Mouse (Mus musculus) right cerebral cortex, postnatal 36 days (tissue): ENCODE results near the gene Marc2.

Source experiments
- DNase-seq, 2 experiments: peaks; one replicate each; pipeline ENCODE4 v3.0.0; 2022; ENCODE audit warnings: low spot score in 2 of 2, mixed read lengths in 1 of 2

Gene Marc2

GRCm38 (mm10) chr1:184846092-184846750, at the start of gene Marc2:
Gene Marc2 (minus strand): TSS chr1:184846451.
- DNase-seq: no peak

- no peak for DNase-seq
Measured at GRCm38 (mm10) chr1:184891998-184892397, 45.7 kb upstream of the Marc2 start.

- DNase-seq: no peak
Measured at GRCm38 (mm10) chr1:184889454-184889853, 43.2 kb upstream of the Marc2 start.

GRCm38 (mm10) chr1:184886160-184886559, 39.9 kb upstream of the Marc2 start:
- no peak for DNase-seq

GRCm38 (mm10) chr1:184882281-184883268, 36.3 kb upstream of the Marc2 start, which contains the start of gene C130074G19Rik:
Gene C130074G19Rik (minus strand): TSS chr1:184883218.
- DNase-seq: no peak

GRCm38 (mm10) chr1:184881861-184882260, 35.6 kb upstream of the Marc2 start:
- no peak for DNase-seq

GRCm38 (mm10) chr1:184881211-184881610, 35.0 kb upstream of the Marc2 start:
- DNase-seq: no peak

GRCm38 (mm10) chr1:184878860-184879259, 32.6 kb upstream of the Marc2 start:
- no peak for DNase-seq

- DNase-seq: peak; percentile 40 to 82
Measured at GRCm38 (mm10) chr1:184877306-184877705, 31.1 kb upstream of the Marc2 start.

GRCm38 (mm10) chr1:184873910-184874309, 27.7 kb upstream of the Marc2 start:
- no peak for DNase-seq

- no peak for DNase-seq
Measured at GRCm38 (mm10) chr1:184872069-184872819, 26.0 kb upstream of the Marc2 start.

- DNase-seq: no peak
Measured at GRCm38 (mm10) chr1:184871506-184871905, 25.3 kb upstream of the Marc2 start.

- DNase-seq: no peak
Measured at GRCm38 (mm10) chr1:184870646-184871385, 24.6 kb upstream of the Marc2 start.

GRCm38 (mm10) chr1:184869939-184870565, 23.8 kb upstream of the Marc2 start:
- DNase-seq: no peak

GRCm38 (mm10) chr1:184867640-184868120, 21.4 kb upstream of the Marc2 start:
- no peak for DNase-seq

- no peak for DNase-seq
Measured at GRCm38 (mm10) chr1:184864381-184864801, 18.1 kb upstream of the Marc2 start.

- no peak for DNase-seq
Measured at GRCm38 (mm10) chr1:184862636-184863035, 16.4 kb upstream of the Marc2 start.

- DNase-seq: no peak
Measured at GRCm38 (mm10) chr1:184861551-184861950, 15.3 kb upstream of the Marc2 start.

- DNase-seq: no peak
Measured at GRCm38 (mm10) chr1:184860276-184860675, 14.0 kb upstream of the Marc2 start.

- DNase-seq: no peak
Measured at GRCm38 (mm10) chr1:184858253-184858652, 12.0 kb upstream of the Marc2 start.
